Mouse (Mus musculus): ENCODE data around the gene Aup1. TPM values are rescaled to one million over a fixed set of nuclear protein-coding genes. Genes with fewer than 3 reads are reported as not detected.

The Aup1 gene
- total RNA-seq (2021): 100 to 1,000 TPM; 130 to 135 TPM
- long read RNA-seq, experiment 1, transcript Aup1-201 (12 exons, 1,769 nt): major isoform, 38 of 70 reads
- long read RNA-seq, experiment 1, partial matches to known transcripts: 12 of 70 reads
- long read RNA-seq, experiment 1, other reads (novel, unspliced or antisense): 18 of 70 reads
- long read RNA-seq, experiment 2, transcript Aup1-201 (12 exons, 1,769 nt): major isoform, 26 of 63 reads
- long read RNA-seq, experiment 2, partial matches to known transcripts: 3 of 63 reads
- long read RNA-seq, experiment 2, other reads (novel, unspliced or antisense): 27 of 63 reads

DNA sequence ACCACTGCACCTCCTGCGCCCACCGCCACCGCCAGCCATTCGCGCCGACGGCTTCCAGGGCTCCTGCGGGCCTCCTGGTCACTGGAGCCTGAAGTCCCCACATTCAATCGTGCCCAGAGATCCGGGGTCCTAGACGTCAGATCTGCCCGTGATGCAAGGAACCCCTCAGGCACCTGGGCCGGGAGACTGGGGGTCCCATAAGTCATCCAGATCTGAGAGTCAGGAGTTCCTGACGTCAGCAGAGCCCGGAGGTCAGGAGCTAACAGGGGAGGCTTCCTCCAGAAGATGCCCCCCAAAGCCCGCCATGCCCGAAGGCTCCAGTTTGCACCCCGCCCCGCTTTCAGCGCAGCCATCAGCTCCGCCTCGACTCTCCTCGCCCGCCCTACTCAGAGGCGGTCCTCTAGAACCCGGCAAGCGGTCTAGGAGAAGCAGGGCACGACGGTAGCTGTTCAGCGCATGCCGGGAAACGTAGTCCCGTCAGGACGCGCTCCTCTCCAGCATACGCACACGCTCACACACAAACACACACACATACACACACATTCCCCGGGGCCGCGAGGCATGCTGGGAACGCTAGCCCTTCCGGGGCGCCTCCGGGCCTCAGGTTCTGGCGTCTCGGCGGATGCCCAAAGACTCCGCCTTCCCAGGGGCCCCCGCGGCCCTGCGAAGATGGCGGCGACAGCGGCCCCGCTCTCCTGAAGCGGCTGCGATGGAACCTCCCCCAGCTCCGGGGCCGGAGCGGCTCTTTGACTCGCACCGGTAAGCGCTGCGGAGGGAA is at the start of gene Aup1:
Gene Aup1 (plus strand): TSS at position 448 of the 778 bp plus-strand sequence.
- H3K4me3 ChIP-seq: peak within 1 kb of the TSS; percentile 99
- DNase-seq (ENCODE audit: extremely low spot score in 1 of 2, low spot score in 2 of 2): peak; percentile 97 to 98
- intact Hi-C loops (cut with DNase I): loop anchor here (1.0 to 2.0 kb wide), 4 partner anchors 24 to 145 kb away; partner anchors contain the start of genes Ccdc142 and Gm42688
- H3K27ac ChIP-seq: peak within 1 kb of the TSS; percentile 84
- no peak for TF ChIP-seq CTCF (IDR thresholded peaks at IDR 0.05)

DNA sequence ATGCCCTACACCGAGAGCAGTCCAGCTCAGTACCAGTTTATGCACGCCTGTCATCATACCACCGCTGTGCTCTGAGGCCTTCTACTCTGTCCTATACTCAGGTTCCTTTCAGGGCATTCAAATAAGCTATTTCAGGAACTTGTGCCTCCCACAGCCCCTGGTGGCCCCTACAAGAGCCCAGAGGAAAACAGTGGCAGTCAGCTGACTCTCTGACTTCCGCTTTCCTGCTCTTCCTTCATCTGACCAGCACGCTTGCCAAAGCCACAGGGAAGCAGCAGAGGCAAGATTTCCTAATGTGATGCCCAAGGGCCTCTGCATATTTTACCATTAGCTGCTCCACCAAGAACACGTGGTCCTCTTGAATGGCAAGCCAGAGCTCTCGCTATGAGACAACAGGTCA is 49.4 kb upstream of the Aup1 start:
- intact Hi-C loops (cut with DNase I): no loop called here
- Histone ChIP-seq H3K27ac (no peak overlapping the region), H3K4me3 (no peak overlapping the region)
- TF ChIP-seq CTCF (IDR thresholded peaks at IDR 0.05): no peak
- no peak for DNase-seq (ENCODE audit: extremely low spot score in 1 of 2, low spot score in 2 of 2)

DNA sequence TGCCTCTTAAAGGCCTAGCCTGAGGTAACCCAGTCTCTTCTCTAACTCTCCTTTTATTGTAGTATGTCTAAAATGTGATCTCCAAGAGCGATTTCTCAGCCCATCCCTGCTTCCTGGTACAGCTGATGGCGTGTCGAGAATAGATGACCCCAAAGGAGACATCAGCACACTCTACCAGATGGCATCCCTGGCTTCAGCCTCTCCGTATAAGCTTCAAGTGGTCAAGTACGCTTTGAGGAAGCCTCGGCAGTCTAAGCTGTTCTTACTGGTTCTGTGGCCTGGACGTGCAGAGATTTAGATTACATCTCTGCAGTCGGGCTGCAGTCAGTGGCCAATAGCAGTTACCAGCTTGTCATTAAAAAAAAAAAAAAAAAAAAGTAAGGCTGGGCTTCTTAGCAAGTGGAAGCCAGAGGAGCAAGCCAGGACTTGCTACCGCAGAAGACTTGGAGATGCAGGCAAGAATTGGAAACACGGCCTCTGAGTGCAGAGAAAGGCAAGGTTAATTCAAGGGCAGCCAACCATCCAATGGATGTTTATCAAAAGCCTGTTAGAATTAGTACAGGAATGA is 48.8 kb upstream of the Aup1 start:
- intact Hi-C loops (cut with DNase I): no loop called here
- Histone ChIP-seq H3K27ac (no peak overlapping the region), H3K4me3 (no peak overlapping the region)
- no peak for DNase-seq (ENCODE audit: extremely low spot score in 1 of 2, low spot score in 2 of 2)
- no peak for TF ChIP-seq CTCF (IDR thresholded peaks at IDR 0.05)

GRCm38 (mm10) chr6:83006114-83006513 is 48.2 kb upstream of the Aup1 start:
- no peak for TF ChIP-seq CTCF (IDR thresholded peaks at IDR 0.05)
- intact Hi-C loops (cut with DNase I): no loop called here
- H3K27ac ChIP-seq: no peak overlapping the region
- no peak for DNase-seq (ENCODE audit: extremely low spot score in 1 of 2, low spot score in 2 of 2)
- no peak overlapping the region for H3K4me3 ChIP-seq

- intact Hi-C loops (cut with DNase I): no loop called here
- Histone ChIP-seq H3K4me3 (no peak overlapping the region), H3K27ac (no peak overlapping the region)
- DNase-seq (ENCODE audit: extremely low spot score in 1 of 2, low spot score in 2 of 2): no peak
- no peak for TF ChIP-seq CTCF (IDR thresholded peaks at IDR 0.05)
Measured at GRCm38 (mm10) chr6:83008659-83009058, 45.7 kb upstream of the Aup1 start.

DNA sequence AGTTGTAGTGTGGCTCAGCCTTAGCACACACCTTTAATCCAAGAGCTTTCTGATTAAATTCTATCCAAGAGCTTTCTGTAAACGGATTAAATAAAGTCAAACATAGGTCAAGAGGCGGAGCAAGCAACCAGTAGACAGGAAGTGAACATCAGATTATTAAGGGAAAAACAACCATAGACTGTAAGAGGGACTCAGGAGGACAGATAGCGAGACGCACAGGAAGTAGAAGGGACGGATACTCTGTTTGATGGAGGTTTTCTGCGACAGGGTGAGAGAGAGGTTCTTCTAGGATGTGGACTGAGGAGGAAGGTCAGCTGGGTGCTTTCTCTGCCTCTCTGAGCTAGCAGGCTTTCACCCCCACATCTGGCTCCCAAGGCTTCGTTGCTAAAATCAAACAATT is 44.3 kb upstream of the Aup1 start:
- intact Hi-C loops (cut with DNase I): no loop called here
- H3K4me3 ChIP-seq: no peak overlapping the region
- DNase-seq (ENCODE audit: extremely low spot score in 1 of 2, low spot score in 2 of 2): no peak
- H3K27ac ChIP-seq: no peak overlapping the region
- no peak for TF ChIP-seq CTCF (IDR thresholded peaks at IDR 0.05)

DNA sequence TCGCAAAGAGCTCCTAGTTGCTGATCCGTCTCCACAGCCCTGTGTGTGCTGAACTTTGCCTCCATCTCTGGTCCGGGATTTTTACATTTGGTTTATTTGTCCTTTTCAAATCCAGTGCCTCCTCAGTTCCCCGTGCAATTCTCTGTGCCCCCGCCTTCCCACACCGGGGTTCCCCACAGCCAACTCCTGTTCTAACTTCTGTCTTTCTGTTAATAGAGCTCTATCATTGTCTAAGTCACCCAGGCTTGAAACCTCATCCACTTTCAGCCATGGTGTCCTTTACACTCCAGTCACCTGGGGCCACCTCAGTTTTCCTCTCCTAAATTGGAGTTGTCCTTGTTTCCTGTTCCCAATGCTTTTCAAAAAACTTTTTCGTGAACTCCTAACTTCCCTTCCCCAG is 43.1 kb upstream of the Aup1 start:
- TF ChIP-seq CTCF (IDR thresholded peaks at IDR 0.05): no peak
- no peak overlapping the region for H3K4me3 ChIP-seq
- intact Hi-C loops (cut with DNase I): no loop called here
- no peak overlapping the region for H3K27ac ChIP-seq
- no peak for DNase-seq (ENCODE audit: extremely low spot score in 1 of 2, low spot score in 2 of 2)

- TF ChIP-seq CTCF (IDR thresholded peaks at IDR 0.05): no peak
- no peak overlapping the region for H3K4me3 ChIP-seq
- no peak for DNase-seq (ENCODE audit: extremely low spot score in 1 of 2, low spot score in 2 of 2)
- intact Hi-C loops (cut with DNase I): no loop called here
- H3K27ac ChIP-seq: no peak overlapping the region
Measured at GRCm38 (mm10) chr6:83011756-83012155, 42.6 kb upstream of the Aup1 start.

DNA sequence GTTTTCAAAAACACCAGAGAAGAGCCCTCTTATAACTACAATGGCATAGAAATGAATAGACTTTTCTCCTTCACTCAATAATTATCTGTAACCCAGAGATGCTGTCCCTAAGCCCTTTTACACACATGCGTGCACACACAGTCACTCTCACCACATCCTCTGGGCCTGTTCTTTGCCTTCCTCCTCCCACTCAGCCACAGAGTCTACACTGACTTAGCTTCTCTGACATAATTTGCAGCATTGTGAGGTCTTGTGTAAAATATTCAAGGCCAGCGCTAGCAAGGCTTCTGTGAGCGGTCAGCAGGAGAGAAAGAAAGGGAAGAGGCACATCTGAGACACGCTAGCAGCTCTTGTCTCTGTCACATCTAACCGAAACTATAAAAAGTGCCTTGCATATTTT is 40.9 kb upstream of the Aup1 start:
- intact Hi-C loops (cut with DNase I): no loop called here

DNA sequence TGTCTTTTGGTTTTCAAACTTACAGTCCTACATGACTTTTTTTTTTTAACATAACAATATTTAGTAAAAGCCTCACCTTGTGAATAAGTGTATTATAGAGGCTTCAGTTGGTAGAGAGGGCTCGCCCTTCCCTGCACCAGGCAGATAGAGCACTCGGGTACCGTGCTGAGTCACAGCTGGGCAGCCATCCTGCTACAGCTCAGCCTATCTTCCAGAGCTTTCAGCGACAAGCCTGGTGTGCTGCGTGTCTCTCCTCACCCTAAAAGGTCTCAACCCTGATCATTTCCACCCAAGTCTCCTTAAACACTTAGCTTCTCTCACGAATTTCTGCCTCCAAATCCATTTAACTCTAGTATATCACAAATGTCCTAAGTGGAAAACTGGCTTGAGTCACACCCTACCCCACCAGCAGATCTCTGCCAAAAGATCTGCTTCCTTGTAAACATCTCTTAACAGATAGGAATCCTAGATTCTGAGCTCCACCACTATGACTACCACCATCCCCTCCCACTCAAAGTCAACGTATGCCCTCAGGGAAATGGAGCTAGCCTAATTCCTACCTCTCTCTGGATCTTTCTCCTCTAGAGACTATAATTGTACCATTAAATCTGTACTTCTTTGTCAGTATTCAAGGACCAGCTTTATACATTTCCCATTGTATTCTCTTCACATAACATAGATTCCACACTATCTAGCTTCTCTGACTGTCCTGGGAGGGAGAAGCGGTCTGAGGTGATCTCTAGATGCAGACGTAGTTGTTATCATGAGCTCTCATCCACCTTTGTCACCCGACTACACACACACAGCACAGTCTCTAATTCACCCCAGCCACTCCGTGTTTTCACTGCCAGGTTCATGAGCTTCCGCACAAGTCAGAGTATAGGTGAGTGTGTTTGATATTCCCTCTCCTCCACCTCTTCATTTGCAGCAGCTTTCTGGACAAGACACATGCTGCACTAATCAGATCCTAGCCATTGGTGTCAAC is 39.5 kb upstream of the Aup1 start:
- H3K4me3 ChIP-seq: no peak overlapping the region
- no peak overlapping the region for H3K27ac ChIP-seq
- intact Hi-C loops (cut with DNase I): no loop called here
- DNase-seq (ENCODE audit: extremely low spot score in 1 of 2, low spot score in 2 of 2): no peak
- no peak for TF ChIP-seq CTCF (IDR thresholded peaks at IDR 0.05)

More for the DNA sequence above, 40.9 kb upstream of the Aup1 start:
- no peak for DNase-seq (ENCODE audit: extremely low spot score in 1 of 2, low spot score in 2 of 2)
- Histone ChIP-seq H3K4me3 (no peak overlapping the region), H3K27ac (no peak overlapping the region)
- no peak for TF ChIP-seq CTCF (IDR thresholded peaks at IDR 0.05)

DNA sequence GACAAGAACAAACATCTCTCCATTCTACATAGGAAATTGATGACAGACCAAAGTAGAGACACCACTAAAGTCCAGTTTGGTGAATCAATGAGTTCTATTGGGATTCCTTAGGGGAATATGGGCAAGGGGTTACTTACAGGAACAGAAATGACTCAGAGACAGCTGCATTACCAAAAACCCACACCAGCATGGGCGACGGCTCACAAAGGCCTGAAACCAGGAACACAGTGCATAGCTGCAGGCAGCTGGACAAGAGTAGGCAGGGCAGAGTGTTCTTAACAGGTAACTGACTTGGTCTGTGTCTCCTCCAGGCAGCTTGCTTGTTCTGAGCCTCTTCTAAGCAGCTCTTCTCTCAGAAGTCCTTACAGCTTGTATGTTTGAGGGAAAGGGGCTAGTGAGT is 38.6 kb upstream of the Aup1 start:
- no peak overlapping the region for H3K27ac ChIP-seq
- no peak overlapping the region for H3K4me3 ChIP-seq
- no peak for TF ChIP-seq CTCF (IDR thresholded peaks at IDR 0.05)
- intact Hi-C loops (cut with DNase I): no loop called here
- DNase-seq (ENCODE audit: extremely low spot score in 1 of 2, low spot score in 2 of 2): no peak

All from left cerebral cortex, adult 2 months (tissue).